Mouse (Mus musculus) liver, embryonic 14.5 days (tissue): ENCODE results near the gene Aqp7.

Source experiments
- CTCF ChIP-seq: IDR thresholded peaks from 2 replicates; pipeline ENCODE4 v1.5.1; 2016; ENCODE audit warnings: antibody characterized with exemption, low read depth, control low read depth
- EP300 ChIP-seq: IDR thresholded peaks from 2 replicates; pipeline ENCODE4 v1.6.1; 2016; ENCODE audit warnings: antibody characterized with exemption, low read depth

DNA sequence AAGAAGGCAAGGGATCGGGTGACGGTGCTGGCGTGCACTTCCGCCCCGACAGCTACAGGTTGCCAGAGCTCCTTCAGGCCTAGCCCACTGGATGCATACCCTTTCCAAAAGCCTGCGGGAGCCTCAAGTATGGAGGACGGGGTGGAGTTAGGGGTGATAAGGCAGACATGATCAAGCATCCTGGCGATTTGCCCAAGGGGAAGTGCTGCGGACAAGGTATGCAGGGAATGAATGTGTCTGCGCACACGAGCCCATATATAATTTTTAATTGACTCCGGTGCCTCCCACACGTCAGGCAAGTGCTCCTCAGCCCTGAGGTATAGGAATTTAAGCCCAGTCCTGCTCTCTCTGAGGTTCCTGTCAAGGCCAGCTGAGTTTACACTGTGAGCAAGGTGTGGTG, 7.2 kb upstream of the Aqp7 start:
- TF ChIP-seq CTCF (no peak), EP300 (no peak)
